10 mouse cellular contexts compared by ENCODE assay signal in genomic region chr13:32768104-32768503, GRCm38 (mm10). TPM values are rescaled to one million over a fixed set of nuclear protein-coding genes. Genes with fewer than 3 reads are reported as not detected.
DNase-seq lines count a peak whose midpoint lies in the region; ATAC-seq and TF ChIP-seq lines count a peak whose summit lies in the region.
"Had no signal": no experiment of that assay in that cellular context is flagged by ENCODE, and none has a peak within 500 bp of the region (broad histone marks: within the 10 kb centered on the region; RNA-seq: fewer than 3 reads in every experiment).

No protein-coding gene starts in this region.

- H3K27ac ChIP-seq in gastrocnemius, adult 2 months, result peak overlapping the region; percentile 91
- no peak overlapping the region for H3K27ac ChIP-seq in neural tube, embryonic 11.5 days (ENCODE audit: low read depth, low read length)
- H3K27ac ChIP-seq in neural tube, embryonic 15.5 days (replicated peaks), result no peak overlapping the region
- no peak overlapping the region for H3K27ac ChIP-seq in kidney, postnatal 0 days

- peak; percentile 75 for TF ChIP-seq CTCF in gastrocnemius, adult 2 months (IDR thresholded peaks at IDR 0.05)
- peak; percentile 79 for TF ChIP-seq CTCF in kidney, postnatal 0 days (IDR thresholded peaks at IDR 0.05; ENCODE audit: low read depth)

- no peaks in the 10 kb centered on the region for H3K27me3 ChIP-seq in neural tube, embryonic 11.5 days (ENCODE audit: control insufficient read depth, insufficient read depth, low read length)
- H3K27me3 ChIP-seq in neural tube, embryonic 15.5 days (replicated peaks), result no peaks in the 10 kb centered on the region
- H3K27me3 ChIP-seq in kidney, postnatal 0 days (ENCODE audit: insufficient read depth, low read length), result no peaks in the 10 kb centered on the region

- peak overlapping the region; percentile 32 for H3K4me3 ChIP-seq in gastrocnemius, adult 2 months
- H3K4me3 ChIP-seq in neural tube, embryonic 11.5 days (ENCODE audit: low read depth, low read length), result no peak overlapping the region
- no peak overlapping the region for H3K4me3 ChIP-seq in neural tube, embryonic 15.5 days (replicated peaks)
- no peak overlapping the region for H3K4me3 ChIP-seq in kidney, postnatal 0 days (replicated peaks; ENCODE audit: low read depth, low read length)

- H3K36me3 ChIP-seq in neural tube, embryonic 11.5 days (ENCODE audit: control insufficient read depth, insufficient read depth, low read length), result no peaks in the 10 kb centered on the region
- H3K36me3 ChIP-seq in neural tube, embryonic 15.5 days, result no peaks in the 10 kb centered on the region
- H3K36me3 ChIP-seq in kidney, postnatal 0 days (ENCODE audit: insufficient read depth, low read length), result no peaks in the 10 kb centered on the region

- H3K4me2 ChIP-seq in neural tube, embryonic 11.5 days (ENCODE audit: low read depth), result no peak overlapping the region
- no peak overlapping the region for H3K4me2 ChIP-seq in neural tube, embryonic 15.5 days
- no peak overlapping the region for H3K4me2 ChIP-seq in kidney, postnatal 0 days (ENCODE audit: low read length)

- H3K4me1 ChIP-seq in neural tube, embryonic 11.5 days (ENCODE audit: control insufficient read depth, insufficient read depth, low read length), result no peaks in the 10 kb centered on the region
- H3K4me1 ChIP-seq in neural tube, embryonic 15.5 days, result no peaks in the 10 kb centered on the region
- no peaks in the 10 kb centered on the region for H3K4me1 ChIP-seq in kidney, postnatal 0 days (replicated peaks; ENCODE audit: insufficient read depth, low read length)

- no peak overlapping the region for H3K9ac ChIP-seq in neural tube, embryonic 11.5 days (ENCODE audit: low read length)
- no peak overlapping the region for H3K9ac ChIP-seq in neural tube, embryonic 15.5 days (replicated peaks)
- no peak overlapping the region for H3K9ac ChIP-seq in kidney, postnatal 0 days (ENCODE audit: low read depth, low read length)

- DNase-seq in gastrocnemius, adult 2 months, result peak; percentile 41
- no peak for DNase-seq in gastrocnemius, postnatal 4 days (ENCODE audit: low spot score in 2 of 2)
- DNase-seq in neural tube, embryonic 11.5 days (ENCODE audit: low spot score), result peak; percentile 19
- DNase-seq in adrenal gland, postnatal 10 days, result peak; percentile 58
- peak; percentile 72 for DNase-seq in kidney, postnatal 0 days (ENCODE audit: low spot score)
- DNase-seq in retina, postnatal 1 day, result peak; percentile 49
- no peak for DNase-seq in urinary bladder, postnatal 36 days (ENCODE audit: low spot score in 2 of 2)

- ATAC-seq in neural tube, embryonic 11.5 days (ENCODE audit: insufficient read depth, low FRiP score, low TSS enrichment), result no peak
- ATAC-seq in neural tube, embryonic 15.5 days (ENCODE audit: low FRiP score), result no peak
- ATAC-seq in kidney, postnatal 0 days (replicated peaks; ENCODE audit: low FRiP score, low read depth), result no peak

- no peaks in the 10 kb centered on the region for H3K9me3 ChIP-seq in neural tube, embryonic 11.5 days (ENCODE audit: control insufficient read depth, low read length)
- no peaks in the 10 kb centered on the region for H3K9me3 ChIP-seq in neural tube, embryonic 15.5 days (replicated peaks)
- H3K9me3 ChIP-seq in kidney, postnatal 0 days (replicated peaks; ENCODE audit: low read length), result no peaks in the 10 kb centered on the region

- intact Hi-C loops in gastrocnemius, adult 2 months (cut with DNase I), result no loop called here

- WGBS in neural tube, embryonic 11.5 days, result 9% methylated on average over 4 of the region's 4 CpGs
- 11% methylated on average over 4 of the region's 4 CpGs for WGBS in neural tube, embryonic 15.5 days
- WGBS in kidney, postnatal 0 days, result 12% methylated on average over 4 of the region's 4 CpGs

RNA-seq across cellular contexts. Expression of gene Mylk4, which starts 15.7 kb away (rescaled TPM):
- total RNA-seq in gastrocnemius, adult 2 months (2021), result 1,000 to 10,000 TPM in 1 of 2 experiments, 100 to 1,000 TPM in 1; 466 to 1,631 TPM
- total RNA-seq in gastrocnemius, postnatal 4 days (2021), result 100 to 1,000 TPM; 214 to 236 TPM
- 1.8 and 2.3 TPM in 2 replicates for polyA plus RNA-seq in neural tube, embryonic 11.5 days (2014; fragmentation: Nextera tagmentation; extraction: Ambion mirVana)
- polyA plus RNA-seq in neural tube, embryonic 15.5 days (2015; fragmentation: Nextera tagmentation; extraction: Ambion mirVana), result 0.40 and 0.52 TPM in 2 replicates
- 10 to 100 TPM in 1 of 2 experiments, 1 to 10 TPM in 1; 4.5 to 17.1 TPM for total RNA-seq in adrenal gland, postnatal 10 days (2021)
- 0.03 and 0.12 TPM in 2 replicates for polyA plus RNA-seq in kidney, postnatal 0 days (2015; fragmentation: Nextera tagmentation; extraction: Ambion mirVana)
- polyA plus RNA-seq: small intestine, adult 2 months had no signal

RNA-seq across cellular contexts. Expression of gene Wrnip1, which starts 33.7 kb away (rescaled TPM):
- 1 to 10 TPM; 5.2 to 8.5 TPM for total RNA-seq in gastrocnemius, adult 2 months (2021)
- 10 to 100 TPM; 24.8 to 26.7 TPM for total RNA-seq in gastrocnemius, postnatal 4 days (2021)
- 18.6 and 21.3 TPM in 2 replicates for polyA plus RNA-seq in neural tube, embryonic 11.5 days (2014; fragmentation: Nextera tagmentation; extraction: Ambion mirVana)
- 35.8 and 42.8 TPM in 2 replicates for polyA plus RNA-seq in neural tube, embryonic 15.5 days (2015; fragmentation: Nextera tagmentation; extraction: Ambion mirVana)
- 10 to 100 TPM; 36.3 to 39.9 TPM for total RNA-seq in adrenal gland, postnatal 10 days (2021)
- polyA plus RNA-seq in kidney, postnatal 0 days (2015; fragmentation: Nextera tagmentation; extraction: Ambion mirVana), result 19.4 and 25.8 TPM in 2 replicates

RNA-seq across cellular contexts. Expression of gene D930007J09Rik, which starts 34.5 kb away (rescaled TPM):
- not detected for total RNA-seq in gastrocnemius, adult 2 months (2021)
- under 1 TPM in 1 of 2 experiments, not detected in 1; 0.83 TPM for total RNA-seq in gastrocnemius, postnatal 4 days (2021)
- not detected in 2 replicates for polyA plus RNA-seq in neural tube, embryonic 11.5 days (2014; fragmentation: Nextera tagmentation; extraction: Ambion mirVana)
- polyA plus RNA-seq in neural tube, embryonic 15.5 days (2015; fragmentation: Nextera tagmentation; extraction: Ambion mirVana), result not detected in 2 replicates
- total RNA-seq in adrenal gland, postnatal 10 days (2021), result not detected
- not detected in 2 replicates for polyA plus RNA-seq in kidney, postnatal 0 days (2015; fragmentation: Nextera tagmentation; extraction: Ambion mirVana)
- total RNA-seq: left cerebral cortex, adult 8-10 months had no signal
- polyA plus RNA-seq: small intestine, adult 2 months had no signal

Comparison
In these comparisons a context has a peak if more than half of its experiments do, and no peak if none do; other contexts are left out.
1. DNase-seq: peak in gastrocnemius, adult 2 months (single experiment), neural tube, embryonic 11.5 days (single experiment), adrenal gland, postnatal 10 days (single experiment), kidney, postnatal 0 days (single experiment) and retina, postnatal 1 day (single experiment); none in gastrocnemius, postnatal 4 days (0 of 2) and urinary bladder, postnatal 36 days (0 of 2).
2. RNA of gene Mylk4, which starts 15.7 kb away (total RNA-seq): 466 to 1,631 TPM in gastrocnemius, adult 2 months and 214 to 236 TPM in gastrocnemius, postnatal 4 days; 4.5 to 17.1 TPM in adrenal gland, postnatal 10 days; every median in the first group is over 10 times any median in the second.